Comparison of ENCODE assay signal across 1 mouse cellular context in the genomic region with DNA sequence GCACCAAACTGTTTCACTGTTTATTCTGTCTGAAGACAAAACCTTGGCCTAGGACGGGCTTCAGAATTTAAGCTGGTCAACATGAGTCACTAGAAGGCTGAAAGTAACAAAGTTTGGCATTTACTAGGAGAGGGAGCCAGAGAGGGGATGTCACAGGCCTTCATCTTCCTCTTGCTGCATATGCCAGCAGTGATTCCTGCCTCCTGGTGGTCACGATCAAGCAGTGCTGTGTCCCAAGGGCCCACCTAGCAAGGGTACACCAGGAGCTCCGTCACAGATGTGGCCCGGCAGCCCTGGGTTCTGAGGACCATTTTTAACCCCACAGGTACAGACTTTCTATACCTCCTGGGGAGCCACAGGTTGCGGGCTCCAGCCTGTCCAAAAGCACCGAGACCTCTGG.
TF ChIP-seq lines count a peak whose summit lies in the region.

No protein-coding gene starts in this region.

TF ChIP-seq in MEL, 35 proteins besides CTCF, POLR2A, EP300 and RAD21:
- no peak for TF ChIP-seq ELF1 (IDR thresholded peaks at IDR 0.05; ENCODE audit: low read depth, low read length)
